Mouse (Mus musculus) CD8-positive naive resting alpha-beta T cell, adult 57 days (primary cell): ENCODE measurements around the gene Smpdl3b. TPM values are rescaled to one million over a fixed set of nuclear protein-coding genes. Genes with fewer than 3 reads are reported as not detected.

Experiments used
- total RNA-seq: library from RNA; stranded (reverse); gene quantifications from one replicate; pipeline ENCODE4 v1.2.4, GENCODE M21; 2023

Gene Smpdl3b
- not detected for total RNA-seq

GRCm38 (mm10) chr4:132756974-132757373 is at the start of gene Smpdl3b:
TSS of gene Smpdl3b (minus strand) at chr4:132757252.

GRCm38 (mm10) chr4:132796196-132796886 is 39.3 kb upstream of the Smpdl3b start, which contains the start of gene Themis2:
TSS of gene Themis2 (minus strand) at chr4:132796387.

DNA sequence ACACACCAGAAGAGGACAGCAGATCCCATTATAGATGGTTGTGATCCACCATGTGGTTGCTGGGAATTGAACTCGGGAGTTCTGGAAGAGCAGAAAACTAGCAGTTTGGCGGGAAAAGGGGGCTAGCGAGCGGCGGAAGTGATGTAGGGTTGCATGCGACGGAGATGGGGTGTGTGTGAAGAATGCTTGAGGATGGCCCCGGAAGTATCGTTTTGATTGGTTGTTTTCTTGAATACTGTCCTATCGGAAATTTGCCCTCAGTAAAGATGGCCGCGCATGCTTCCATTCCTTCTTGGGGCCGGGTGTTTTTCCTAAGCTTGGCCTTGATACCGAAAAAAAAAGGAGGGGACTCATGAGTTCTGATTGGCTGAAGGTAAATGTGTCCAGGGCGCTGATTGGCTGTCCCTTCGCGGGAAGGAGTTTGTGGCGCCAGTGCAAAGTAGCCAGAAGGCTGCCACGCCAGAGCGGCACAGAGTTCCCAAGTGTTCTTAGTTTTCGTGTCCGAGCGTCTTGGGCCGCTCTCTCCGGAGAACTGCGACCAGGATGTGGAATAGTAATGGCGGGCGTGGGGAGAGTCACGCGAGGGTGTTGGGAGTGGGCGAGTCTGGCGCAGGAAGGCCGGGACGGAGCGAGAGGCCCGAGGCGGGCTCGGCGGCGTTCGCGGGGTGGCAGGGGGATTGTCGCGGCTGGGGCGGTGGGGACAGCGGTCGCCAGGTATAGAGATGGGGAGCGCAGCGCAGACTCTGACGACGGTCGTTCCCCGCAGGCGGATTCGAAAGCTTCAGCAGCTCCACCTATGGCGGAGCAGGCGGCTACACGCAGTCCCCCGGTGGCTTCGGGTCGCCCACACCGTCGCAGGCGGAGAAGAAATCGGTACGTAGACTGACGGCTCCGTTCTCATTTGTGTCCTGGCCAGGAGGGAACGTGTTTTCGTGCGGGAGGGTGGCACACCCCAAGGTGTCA is 11.1 kb upstream of the Smpdl3b start, which contains the start of gene Rpa2:
Rpa2 (plus strand) TSS at position 419 of the 963 bp plus-strand sequence.

DNA sequence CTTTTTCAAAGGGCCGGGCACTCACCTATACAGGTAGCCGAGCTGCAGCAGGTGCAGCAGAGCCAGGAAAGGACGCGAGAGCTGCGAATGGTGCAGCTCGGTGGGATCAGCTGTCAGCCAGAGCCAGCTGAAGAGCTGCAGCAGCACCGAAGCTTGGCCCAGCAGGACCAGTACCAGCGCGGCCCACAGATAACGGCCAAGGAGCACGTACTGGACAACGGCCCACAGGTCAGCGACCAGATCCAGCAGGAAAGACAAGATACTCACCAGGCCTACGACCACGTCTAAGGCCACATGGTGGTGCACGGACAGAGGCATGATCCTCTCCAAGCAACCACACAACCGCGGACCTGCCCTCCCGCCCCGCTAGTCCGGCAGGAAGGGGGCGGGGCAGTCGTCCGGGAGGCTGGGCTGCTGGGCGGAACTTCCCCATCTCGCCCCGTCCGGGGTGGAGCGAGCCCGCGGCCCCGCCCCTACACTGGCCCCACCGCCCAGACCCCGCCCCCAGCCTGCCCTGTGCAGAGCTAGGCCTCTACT is 24.8 kb downstream of the Smpdl3b start, which contains the start of gene Xkr8:
Xkr8 (minus strand) TSS at position 399 of the 537 bp plus-strand sequence.

Other genes starting within 250 kb of the Smpdl3b start
- gene Sesn2, start 246.8 kb downstream of the Smpdl3b start, total RNA-seq: 7.5 TPM
- gene Atpif1, start 223.6 kb downstream of the Smpdl3b start, total RNA-seq: 53.3 TPM
- 99.7 TPM for gene Dnajc8, start 221.7 kb downstream of the Smpdl3b start, total RNA-seq
- gene Ptafr, start 193.2 kb downstream of the Smpdl3b start, total RNA-seq: 0.55 TPM
- 39.3 TPM for gene Eya3, start 118.3 kb downstream of the Smpdl3b start, total RNA-seq
- gene Xkr8, start 24.7 kb downstream of the Smpdl3b start, total RNA-seq: 2.5 TPM
- gene Rpa2, start 11.1 kb upstream of the Smpdl3b start, total RNA-seq: 48.1 TPM
- 11.8 TPM for gene Themis2, start 39.1 kb upstream of the Smpdl3b start, total RNA-seq
- 45.5 TPM for gene Ppp1r8, start 85.9 kb upstream of the Smpdl3b start, total RNA-seq
- 15.4 TPM for gene Stx12, start 127.3 kb upstream of the Smpdl3b start, total RNA-seq
- 25.2 TPM for gene Fam76a, start 165.3 kb upstream of the Smpdl3b start, total RNA-seq
- gene Fgr, start 216.8 kb upstream of the Smpdl3b start, total RNA-seq: 5.6 TPM